Mouse (Mus musculus): ENCODE measurements around the gene Rbm20.

The Rbm20 gene

DNA sequence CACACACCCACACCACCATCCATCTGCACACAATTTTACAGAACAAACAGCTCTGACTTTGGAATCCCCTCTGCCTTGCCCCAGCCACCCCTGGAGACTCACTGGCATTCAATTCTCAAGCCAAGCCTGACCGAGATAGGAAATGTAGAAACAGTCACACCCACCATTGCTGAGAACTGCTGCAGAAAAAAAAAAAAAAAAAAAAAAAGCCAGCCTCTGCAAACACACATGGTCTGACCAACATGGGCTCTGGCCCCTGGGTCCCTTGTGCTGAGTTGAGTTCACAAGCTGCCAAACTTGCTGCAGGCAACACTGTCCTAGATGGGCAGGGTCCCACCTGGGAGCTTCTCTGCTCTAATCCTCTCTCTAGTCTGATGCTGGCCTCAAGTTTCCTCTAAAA, 200.7 kb downstream of the Rbm20 start:
- no peak for DNase-seq (ENCODE audit: low read depth, low spot score)

DNA sequence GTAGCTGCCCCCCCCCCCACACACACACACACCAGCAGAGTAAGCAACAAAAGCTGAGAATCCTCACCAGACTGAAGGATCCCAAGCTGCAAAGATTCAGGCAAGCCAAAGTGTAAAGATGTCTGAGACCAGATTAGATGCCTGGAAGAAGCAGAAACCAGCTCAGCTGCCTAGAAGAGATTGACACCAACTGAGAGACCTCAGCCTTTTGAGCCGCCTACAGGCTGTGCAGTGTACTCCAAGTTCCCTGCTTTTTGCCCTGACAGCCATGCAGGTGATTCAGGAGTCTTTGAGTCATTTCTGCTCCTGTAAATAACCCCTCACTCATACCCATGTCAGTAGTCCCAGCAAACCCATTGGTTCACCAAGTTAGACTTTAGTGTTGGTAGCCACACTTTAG, 203.4 kb downstream of the Rbm20 start:
- no peak for DNase-seq (ENCODE audit: low read depth, low spot score)

DNA sequence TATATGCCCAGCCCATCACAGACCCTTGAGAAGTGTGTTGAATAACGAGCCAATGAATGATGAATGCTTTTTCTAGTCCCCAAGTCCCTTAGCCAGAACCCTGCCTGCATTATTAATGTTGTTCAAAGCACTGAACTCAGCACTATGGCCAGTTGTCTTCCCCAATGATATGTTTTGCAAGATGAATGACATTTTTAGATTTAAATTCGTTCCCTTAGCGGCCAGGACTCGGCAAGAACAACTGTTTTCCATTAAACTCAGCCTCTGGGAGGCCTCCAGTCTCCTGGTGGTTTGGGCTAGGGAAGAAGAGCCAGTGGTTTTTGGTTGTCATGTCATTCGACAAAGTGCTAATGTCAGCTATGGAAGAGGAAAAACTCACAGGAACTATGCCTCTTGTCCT, 204.7 kb downstream of the Rbm20 start:
- no peak for DNase-seq (ENCODE audit: low read depth, low spot score)

DNA sequence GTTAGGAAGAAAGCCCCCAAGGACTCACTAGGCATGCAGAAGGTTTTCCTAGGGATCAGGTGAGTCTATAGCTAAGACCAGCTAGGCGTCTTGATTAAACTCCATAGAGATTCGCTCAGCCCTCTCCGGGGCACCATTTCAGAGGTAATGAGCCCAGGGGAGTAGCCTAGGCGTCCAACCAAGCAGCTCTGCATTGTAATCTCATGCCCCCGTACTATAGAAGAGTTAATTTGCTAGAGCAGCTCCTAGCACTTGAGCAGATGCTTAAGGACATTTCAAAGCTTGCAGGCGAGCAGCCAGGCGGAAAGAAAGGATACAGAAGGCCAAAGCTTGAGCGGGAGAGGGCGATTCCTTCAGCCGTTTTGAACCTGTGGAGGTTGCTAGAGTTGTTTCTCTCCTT, 208.3 kb downstream of the Rbm20 start:
- no peak for DNase-seq (ENCODE audit: low read depth, low spot score)

DNA sequence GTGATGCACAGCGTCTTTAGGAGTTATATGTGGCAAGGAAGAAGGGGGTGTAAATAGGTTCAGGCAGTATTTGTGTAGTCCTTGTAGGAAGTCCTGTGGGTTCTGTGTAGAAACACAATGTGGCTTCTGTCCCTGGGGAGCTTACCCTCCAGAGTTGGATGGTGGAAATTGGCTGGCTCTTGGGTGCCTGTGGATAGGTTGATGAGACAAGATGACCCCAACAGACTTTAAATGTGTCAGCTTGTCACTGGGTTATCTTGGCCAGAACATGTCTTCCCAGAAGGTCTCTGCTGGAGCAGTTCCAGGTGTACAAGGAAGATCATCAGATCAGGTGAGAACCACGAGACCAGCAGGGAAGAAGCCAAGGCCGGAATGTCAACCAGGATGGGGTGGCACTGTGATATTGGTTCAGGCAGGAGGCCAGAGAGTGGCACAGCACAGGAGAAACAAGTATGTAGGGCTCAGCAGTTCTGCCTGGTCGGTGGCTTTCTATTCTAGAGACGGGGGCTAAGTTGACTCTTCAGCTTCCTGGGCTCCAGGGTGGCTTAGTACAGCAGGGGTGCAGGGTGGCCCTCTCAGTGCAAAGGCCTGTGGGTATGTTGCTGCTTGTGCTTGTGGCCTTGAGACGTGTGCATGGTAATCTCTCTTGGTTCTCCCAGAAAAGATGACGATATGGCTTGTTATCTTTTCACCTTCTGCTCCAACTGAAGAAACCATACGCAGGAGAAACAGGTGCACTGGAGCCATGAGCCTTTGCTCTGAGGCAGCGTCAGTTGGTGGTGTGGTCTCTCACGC, 209.7 kb downstream of the Rbm20 start:
- DNase-seq (ENCODE audit: low read depth, low spot score): no peak

DNA sequence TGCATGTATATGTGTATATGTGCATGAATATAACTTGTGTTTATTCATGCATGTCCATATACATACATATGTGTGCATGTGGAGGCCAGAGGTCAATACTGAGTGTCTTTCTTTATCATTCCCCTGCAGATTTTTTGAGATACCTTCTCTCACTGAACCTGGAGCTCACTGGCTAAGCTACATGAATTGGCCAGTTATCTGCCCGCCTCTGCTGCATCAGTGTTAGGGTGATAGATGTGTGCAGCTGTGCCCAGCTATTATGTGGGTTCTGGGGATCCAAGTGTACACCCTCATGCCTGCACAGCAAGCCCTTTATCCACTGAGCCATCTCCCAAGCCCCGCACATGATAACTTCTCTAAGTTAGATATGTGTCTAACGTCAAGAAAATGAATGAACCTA, 210.7 kb downstream of the Rbm20 start:
- no peak for DNase-seq (ENCODE audit: low read depth, low spot score)

DNA sequence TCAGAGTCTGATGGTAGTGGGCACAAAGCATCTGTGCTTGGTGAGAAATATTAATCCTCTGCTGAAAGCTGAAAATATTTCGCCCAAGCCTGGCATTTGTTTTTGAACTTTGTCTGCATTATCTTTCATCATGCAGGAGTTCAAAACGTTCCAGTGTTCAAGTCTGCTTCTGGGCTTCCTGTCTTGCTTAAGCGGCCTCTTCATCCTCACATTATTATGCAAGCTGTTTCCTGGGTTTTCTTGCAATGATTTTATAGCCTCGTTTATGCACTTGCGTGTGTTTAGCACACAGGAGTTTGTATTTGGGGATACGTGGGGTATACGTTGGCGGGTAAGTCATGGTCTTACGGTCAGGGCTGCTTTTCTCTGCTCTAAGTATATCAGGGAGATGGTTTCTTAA, 211.2 kb downstream of the Rbm20 start:
- DNase-seq (ENCODE audit: low read depth, low spot score): no peak

DNA sequence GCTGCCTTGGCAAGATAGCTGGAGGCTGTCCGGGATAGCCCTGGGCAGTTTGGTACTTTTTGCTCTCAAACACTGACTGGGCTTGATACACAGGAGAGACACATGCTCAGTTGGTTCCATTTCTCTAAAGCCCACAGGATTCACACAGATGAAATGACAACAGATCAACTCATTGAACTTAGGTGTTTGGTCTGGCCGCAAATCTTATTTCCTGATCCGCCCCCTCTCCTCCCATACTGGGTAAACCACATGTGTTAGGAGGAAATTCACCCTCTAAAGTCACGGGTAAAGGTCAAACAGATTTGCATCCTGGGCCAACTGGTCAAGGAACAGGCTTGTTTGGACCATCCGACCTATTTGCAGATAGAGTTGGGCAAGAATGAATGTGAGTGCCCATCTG, 212.4 kb downstream of the Rbm20 start:
- DNase-seq (ENCODE audit: low read depth, low spot score): no peak

DNA sequence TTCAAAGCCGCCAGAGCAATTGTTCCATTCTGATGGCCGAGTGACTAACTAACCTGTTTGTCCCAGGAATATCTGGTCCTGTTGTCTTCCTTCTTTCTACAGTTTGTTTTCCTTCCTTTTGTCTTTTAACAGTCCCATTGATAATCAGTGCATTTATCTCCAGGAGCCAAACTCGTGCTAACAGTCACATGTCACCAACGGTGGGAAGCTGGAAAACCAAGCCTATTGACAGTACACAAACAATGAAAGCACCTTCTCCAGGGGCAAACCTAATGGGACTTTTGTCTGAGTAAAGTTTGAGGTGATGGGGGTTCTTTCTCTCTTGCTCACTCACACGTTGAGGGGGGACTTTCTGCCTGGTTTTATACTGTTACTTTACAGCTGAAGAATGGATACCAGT, 213.2 kb downstream of the Rbm20 start:
- DNase-seq (ENCODE audit: low read depth, low spot score): peak; percentile 19

DNA sequence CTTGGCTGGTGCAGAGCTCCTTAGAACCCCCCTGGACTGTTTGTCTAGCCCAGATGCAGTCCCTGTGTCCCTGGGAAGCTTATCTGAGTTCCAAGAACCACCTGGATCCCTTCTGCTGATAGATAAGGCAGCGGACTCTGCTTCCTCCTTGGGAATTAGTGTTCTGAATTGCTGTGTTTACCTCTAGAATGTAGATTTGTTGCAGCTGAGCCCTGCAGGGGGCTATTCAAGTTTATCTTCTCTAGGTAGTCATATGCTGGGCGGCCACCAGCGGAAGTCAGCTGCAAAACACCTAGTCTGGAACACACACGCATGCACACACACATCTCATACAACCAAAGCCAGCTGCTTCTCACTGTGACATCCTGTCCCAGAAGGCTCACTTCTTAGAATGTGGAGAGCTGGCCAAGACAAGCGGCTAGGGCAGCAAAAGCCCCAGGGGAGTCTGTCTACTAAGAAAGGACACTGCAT, 213.7 kb downstream of the Rbm20 start:
- no peak for DNase-seq (ENCODE audit: low read depth, low spot score)

DNA sequence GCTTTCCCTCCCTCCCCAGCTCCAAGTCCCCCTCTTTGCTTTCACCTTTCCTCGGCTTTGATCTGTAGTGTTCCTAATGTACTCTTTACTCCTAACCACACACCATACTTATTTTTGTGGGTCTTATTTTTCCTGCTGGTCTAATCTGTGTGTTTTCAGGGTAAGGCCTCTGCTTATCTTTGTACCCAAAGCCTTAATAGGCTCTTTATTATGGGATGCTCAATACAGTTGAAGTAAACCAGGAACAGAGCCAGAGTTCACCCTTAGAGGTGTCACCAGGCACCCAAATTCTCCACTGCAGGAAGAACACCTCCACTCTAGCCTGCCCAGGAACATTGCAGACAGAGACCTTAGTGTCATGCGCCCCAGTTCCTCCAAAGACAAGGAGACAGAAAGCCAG, 214.5 kb downstream of the Rbm20 start:
- no peak for DNase-seq (ENCODE audit: low read depth, low spot score)

DNA sequence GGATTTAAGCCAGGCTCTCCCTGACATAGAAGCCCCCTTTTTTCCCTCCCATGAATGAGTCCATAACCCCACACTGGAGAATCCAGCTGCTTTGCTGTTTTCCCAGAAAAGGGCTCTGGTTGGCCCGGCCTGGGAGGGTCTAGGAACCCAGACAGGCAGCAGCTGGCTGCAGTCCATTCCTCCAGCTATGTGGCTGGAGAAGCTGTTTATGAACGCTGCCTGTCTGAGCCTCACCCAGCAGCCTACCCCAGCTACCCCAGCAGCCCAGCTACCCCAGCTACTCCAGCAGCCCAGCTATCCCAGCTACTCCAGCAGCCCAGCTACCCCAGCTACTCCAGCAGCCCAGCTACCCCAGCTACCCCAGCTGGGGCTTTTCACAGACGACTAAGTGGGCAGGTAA, 215.0 kb downstream of the Rbm20 start, which contains the start of gene Pdcd4:
TSS of gene Pdcd4 (plus strand) at position 171 of the 400 bp plus-strand sequence.
- no peak for DNase-seq (ENCODE audit: low read depth, low spot score)

DNA sequence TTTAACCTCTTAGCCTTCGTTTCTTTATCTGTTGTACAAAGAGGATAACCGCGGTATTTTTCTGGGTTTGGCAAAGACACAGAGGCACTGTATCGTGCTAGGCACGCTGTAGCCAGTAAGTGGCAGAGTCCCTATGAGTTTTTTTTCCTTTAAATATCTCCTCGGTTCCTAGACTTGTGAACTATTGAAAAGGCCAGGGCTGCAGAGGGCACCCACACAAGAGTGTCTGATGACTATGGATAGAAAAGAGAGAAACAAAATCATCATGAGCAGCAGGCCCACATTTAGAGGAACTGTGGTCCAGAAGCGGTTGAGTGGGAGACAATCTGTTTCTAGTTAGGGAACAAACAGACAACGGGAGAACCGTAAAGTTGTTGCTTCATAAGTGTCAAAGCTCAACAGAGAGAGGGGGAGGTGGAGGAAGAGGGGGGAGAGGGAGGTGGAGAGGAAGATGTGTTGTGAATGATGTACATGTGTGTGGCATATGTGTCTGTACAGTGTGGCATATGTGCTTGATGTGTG, 215.8 kb downstream of the Rbm20 start:
- DNase-seq (ENCODE audit: low read depth, low spot score): no peak

DNA sequence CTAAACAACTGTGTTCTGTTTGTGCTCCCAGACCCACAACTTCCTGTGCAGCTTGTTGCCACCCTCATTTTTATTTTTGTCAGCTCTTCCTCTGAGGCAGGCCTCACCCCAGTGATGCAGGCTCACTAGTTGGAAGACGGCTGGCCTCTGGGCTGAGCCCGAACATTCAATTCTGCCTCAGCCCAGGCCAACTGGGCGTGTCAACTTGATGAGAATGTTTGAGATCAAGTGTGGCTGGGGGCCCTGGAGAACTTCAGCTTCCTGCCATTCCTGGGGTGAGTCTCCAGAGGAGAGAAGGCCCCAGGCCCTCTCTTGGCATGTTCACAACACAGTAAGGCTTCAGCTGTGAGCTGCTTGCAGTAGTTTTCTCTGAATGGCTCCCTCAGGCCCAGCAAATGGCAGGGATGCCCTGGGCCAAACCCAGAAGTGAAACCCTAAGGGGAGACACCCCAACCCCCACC, 216.6 kb downstream of the Rbm20 start:
- no peak for DNase-seq (ENCODE audit: low read depth, low spot score)

DNA sequence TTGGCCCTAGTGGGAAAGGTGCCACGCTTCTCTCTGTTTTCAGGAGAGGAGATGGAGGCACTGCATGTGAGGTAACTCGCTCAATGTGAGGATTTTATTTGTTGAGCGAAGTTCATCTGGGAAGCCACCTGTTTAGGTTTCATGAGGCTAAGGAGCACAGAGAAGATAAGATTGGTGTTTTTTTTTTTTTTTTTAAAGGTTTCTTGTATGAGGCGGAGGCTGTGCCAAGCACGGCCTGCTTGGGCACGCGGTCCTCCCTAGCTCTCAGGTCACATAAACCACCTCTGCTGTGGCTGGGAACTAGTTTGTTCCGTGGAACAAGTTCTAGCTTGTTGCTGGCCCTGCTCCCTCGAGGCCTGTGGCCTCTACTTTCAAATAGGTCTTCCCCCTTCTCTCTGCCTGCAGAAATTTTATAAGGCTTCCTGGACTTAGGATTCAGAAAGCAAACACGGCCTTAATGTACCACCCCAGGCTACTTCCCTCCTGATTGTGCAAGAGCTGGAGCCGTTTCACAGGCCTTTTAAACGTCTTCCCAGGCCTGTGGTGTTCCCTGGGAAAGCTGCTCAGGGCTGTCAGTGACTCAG, 217.5 kb downstream of the Rbm20 start:
- DNase-seq (ENCODE audit: low read depth, low spot score): no peak

DNA sequence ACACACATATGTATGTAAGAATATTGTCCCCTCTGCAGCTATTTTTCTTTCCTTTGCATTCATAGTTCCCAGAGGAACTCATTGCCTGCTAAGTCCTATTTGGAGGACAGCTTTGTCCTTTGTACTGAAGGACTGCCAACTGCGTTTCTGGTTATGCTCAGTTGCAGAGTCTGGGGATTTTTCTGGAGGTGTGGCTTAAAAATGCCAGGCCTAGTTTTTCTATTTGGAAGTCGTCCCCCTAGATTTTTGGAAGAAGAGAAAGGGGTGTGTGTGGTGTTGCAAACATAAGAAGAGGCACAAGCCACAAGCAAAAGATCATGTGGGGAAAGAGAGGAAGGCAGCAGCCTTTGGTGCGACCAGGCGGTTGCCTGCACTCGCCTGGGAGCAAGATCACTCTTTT, 220.9 kb downstream of the Rbm20 start:
- DNase-seq (ENCODE audit: low read depth, low spot score): no peak

DNA sequence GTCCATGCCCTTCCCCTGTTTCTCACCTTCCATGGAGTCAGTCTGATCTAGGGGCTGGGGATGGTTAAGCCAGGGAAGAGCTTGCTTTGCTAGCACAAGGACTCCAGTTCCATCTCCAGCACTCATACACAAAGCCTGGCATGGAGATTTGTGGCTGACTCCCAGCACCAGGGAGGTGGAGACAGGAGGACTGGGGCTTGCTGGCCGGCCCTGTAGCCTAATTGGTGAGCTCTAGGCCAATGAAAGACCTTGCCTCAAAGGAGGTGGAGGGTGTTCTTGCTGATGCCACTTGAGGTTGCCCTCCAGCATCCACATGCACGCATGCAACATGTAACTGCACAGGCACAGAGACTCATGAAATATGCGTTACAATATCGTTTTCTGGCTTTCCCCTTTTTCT, 221.4 kb downstream of the Rbm20 start:
- DNase-seq (ENCODE audit: low read depth, low spot score): peak; percentile 18

DNA sequence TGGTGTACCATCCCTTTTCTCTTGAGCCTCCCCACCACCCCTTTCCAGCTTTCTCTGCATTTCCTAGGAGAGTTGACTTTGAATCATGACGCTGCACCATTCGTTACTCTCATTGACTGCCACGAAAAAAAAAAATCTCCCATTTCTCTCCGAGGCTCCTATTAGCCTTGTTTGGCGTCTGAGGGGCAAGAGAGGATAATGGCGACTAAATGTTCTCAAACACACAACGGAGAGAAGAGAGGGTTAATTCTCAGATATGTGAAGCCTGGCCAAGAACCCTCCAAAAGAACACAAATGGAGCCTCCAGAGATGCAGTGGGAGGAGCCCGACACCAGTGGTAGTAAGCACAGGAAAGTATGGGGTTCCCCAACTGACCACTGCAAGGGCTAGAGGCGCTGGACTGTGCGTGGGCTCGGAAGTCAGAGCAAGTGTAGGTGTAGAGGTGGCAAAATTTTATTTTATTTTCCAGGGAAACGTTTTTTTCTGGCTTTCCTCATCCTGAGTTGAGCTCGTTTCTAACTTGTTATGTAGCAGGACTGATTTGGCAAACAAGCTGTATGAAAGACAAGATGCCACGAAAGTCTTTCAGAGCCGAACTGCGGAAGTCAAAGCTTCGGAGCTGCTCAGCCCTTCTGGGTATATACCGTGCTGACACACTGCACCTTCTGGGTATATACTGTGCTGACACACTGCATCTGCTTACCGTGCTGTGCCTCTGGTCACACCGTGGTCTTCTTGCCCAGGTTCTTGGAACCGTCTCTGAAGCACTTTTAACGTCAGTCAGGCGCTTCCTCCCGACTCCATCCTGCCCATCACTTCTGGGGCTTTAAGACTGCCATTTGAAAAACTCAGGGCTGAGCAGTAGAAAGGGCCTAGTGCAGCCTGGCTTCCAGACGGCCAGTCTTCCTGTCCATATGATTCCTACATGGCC, 222.1 kb downstream of the Rbm20 start:
- DNase-seq (ENCODE audit: low read depth, low spot score): no peak

DNA sequence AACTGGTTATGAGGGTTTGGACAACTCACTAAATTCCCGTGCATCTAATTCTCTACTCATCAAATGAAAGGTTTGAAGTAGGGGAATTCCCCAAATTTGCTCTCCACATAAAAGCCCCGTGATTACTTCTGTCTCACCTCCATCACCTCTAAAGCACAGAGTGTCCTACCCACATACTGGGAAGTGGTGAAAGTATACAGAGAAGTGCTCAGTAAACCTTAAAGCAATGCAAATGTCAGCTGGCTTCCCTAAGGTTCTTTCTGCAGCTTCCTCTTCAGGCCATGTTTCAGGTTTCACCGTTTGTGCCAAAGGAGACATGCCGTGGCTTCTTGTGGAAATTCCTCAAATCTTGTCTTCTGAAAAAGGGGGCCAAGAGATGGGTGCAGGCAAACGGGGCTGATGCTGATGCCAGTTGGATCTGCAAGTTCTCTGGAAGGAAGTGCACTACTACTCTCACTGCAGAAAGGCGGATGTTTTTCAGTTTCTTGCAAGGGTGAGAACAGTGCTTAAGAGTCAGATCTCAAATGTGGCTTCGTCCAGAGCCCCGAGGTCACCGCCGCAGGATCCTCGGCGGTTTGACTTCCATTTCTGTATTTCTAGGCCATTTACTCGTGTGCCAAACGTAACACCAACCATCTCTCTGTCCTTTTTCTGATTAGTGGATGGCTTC, 223.0 kb downstream of the Rbm20 start:
- no peak for DNase-seq (ENCODE audit: low read depth, low spot score)

DNA sequence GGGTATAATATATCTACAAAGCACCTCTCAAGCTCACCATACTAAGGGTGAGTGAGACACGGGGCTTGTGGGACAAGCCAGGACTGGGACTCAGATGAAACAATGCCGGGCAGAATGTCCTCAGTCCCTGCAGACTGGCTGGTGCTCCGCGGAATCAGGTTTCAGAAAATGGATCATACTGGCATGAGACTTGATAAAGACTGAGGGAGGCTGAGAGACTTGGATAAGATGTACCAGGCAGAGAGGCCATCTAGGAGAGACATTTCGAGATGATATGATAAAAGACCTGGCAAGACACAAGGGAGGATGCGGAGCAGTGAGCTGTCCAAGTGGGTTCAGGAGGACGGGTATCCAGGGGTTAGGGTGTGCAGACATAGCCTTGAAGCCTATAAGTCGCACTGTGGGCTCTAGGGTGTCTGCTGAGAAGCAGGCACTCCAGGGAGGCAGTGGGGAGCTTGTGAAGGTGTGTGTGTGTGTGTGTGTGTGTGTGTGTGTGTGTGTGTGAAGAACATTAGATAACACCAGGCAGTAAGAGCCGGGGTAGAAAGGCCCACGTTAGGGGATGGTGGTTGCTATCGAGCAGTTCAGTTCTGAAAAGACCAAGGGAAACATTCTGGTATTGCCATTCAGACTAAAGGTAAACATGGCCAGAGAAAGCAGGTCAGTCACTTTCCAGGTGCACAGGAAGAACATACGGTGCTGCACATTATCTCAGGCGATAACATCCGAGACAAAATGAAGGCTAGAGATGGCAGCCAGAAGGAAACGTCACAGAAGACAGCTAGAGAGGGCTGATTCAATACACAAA, 225.0 kb downstream of the Rbm20 start:
- no peak for DNase-seq (ENCODE audit: low read depth, low spot score)

Measured in ZHBTc4 (cell line).